Mouse (Mus musculus) heart, embryonic 10.5 days (tissue): ENCODE results near the gene Spata6. TPM values are rescaled to one million over a fixed set of nuclear protein-coding genes. Genes with fewer than 3 reads are reported as not detected.

Source experiments
- DNase-seq: peaks from one replicate; pipeline ENCODE4 v3.0.0-alpha.2; 2017; ENCODE audit warnings: low spot score
- H3K27ac ChIP-seq: fragments of 300-500 bp; sonication (generic); 2 replicates; pipeline ENCODE4 v1.5.1; 2016; ENCODE audit warnings: mild to moderate bottlenecking
- H3K27me3 ChIP-seq: fragments of 300-500 bp; sonication (generic); 2 replicates; pipeline ENCODE4 v1.6.1; 2016; ENCODE audit warnings: mild to moderate bottlenecking; ENCODE audit not compliant: poor library complexity, insufficient read depth, severe bottlenecking
- H3K36me3 ChIP-seq: fragments of 300-500 bp; sonication (generic); 2 replicates; pipeline ENCODE4 v1.6.1; 2016; ENCODE audit warnings: mild to moderate bottlenecking, moderate library complexity
- H3K4me1 ChIP-seq: fragments of 300-500 bp; sonication (generic); 2 replicates; pipeline ENCODE4 v1.6.1; 2016; ENCODE audit warnings: mild to moderate bottlenecking
- H3K4me3 ChIP-seq: fragments of 300-500 bp; sonication (generic); 2 replicates; pipeline ENCODE4 v1.5.1; 2016; ENCODE audit warnings: mild to moderate bottlenecking, moderate library complexity
- H3K9me3 ChIP-seq: fragments of 300-500 bp; sonication (generic); 2 replicates; pipeline ENCODE4 v1.6.1; 2016; ENCODE audit warnings: mild to moderate bottlenecking, moderate library complexity
- WGBS: fragments of 180-500 bp; shearing (Covaris S2); methylation state at CpG from one replicate; pipeline ENCODE4 v1.1.7; 2016; 5-methylcytosine and 5-hydroxymethylcytosine counted together
- polyA plus RNA-seq: library from polyadenylated mRNA; unstranded; fragments of >200 nt; fragmentation: Nextera tagmentation; extraction: Ambion mirVana; gene quantifications from 2 replicates; pipeline ENCODE4 v1.2.1, GENCODE M21; 2016

Spata6 gene
- polyA plus RNA-seq, 1 experiment from 2014 or later: 24.4 TPM

DNA sequence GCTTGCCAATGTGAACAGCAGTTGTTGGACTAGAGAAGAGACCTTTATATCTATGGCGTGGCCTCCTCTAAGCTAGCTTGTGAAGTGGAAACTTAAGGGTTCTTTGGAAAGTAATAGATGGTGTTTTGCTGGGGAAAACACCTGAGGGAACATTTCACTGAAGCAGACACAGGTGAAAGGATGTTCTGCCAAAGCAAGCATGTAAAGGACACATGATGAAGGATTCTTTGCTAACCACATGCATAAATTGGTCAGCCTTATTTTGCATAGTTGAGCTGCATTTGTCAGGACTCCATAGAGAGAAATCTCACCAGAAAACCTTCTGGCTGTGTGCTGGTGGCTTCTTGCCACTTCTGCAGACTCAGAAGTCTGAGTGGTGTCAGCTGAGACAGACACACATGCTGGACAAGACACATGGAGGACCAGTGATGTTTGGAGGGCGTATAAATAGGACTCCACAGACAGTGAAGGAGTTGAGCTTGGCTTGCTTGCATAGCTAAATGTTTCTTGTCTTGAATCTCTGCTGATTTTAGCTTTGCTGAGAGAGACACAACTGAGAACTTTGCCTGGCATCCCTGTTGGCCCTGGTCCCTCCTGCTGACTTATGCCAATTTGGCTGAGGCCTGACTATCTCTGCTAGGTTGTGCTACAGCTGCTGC lies 148.1 kb downstream of the Spata6 start:
- Histone ChIP-seq H3K9me3 (no peaks in the 10 kb centered on the region), H3K4me1 (no peaks in the 10 kb centered on the region), H3K27ac (no peak overlapping the region), H3K4me3 (no peak overlapping the region), H3K27me3 (no peaks in the 10 kb centered on the region), H3K36me3 (no peaks in the 10 kb centered on the region)
- no peak for DNase-seq
- WGBS: 80% methylated on average over 2 of the region's 2 CpGs

Other genes with a start within 250 kb of the Spata6 start
- gene Slc5a9, start 182.9 kb downstream of the Spata6 start, polyA plus RNA-seq: 0.30 TPM in 1 of 2 replicates, not detected in the other
- gene Skint8, start 199.4 kb downstream of the Spata6 start, polyA plus RNA-seq: not detected in 2 replicates